Mouse (Mus musculus): ENCODE measurements around the gene Gm11099. TPM values are rescaled to one million over a fixed set of nuclear protein-coding genes. Genes with fewer than 3 reads are reported as not detected.

The Gm11099 gene
- polyA plus RNA-seq, 2 experiments: not detected

DNA sequence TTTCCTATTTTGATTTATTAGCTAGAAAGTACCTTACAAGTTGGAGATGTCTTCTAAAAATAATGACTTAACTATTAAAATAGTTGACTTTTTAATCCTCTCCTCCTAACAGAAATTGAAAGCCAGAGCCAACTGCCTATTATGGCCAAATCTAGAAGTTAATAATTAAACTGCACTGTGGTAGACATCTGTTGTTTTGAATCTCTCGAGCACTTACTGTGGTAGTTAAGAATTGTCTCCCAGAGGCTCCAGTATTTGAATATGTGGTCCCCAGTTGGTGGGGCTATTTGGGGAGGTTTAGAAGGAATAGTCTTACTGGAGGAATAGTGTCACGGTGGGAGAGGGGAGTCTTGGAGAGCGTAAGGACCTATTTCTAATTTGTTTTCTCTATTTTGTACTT is 18.2 kb upstream of the Gm11099 start:
- DNase-seq (ENCODE audit: low spot score): no peak
- no peak for TF ChIP-seq POLR2A (IDR thresholded peaks at IDR 0.05; ENCODE audit: borderline replicate concordance, extremely low read depth, insufficient read depth, insufficient read length)
- Histone ChIP-seq H3K27ac (replicated peaks; ENCODE audit: low read depth, low read length) (no peak overlapping the region), H3K4me3 (replicated peaks; ENCODE audit: low read length) (no peak overlapping the region), H3K27me3 (ENCODE audit: control insufficient read depth, insufficient read depth, low read length) (no peaks in the 10 kb centered on the region), H3K9ac (ENCODE audit: low read depth, low read length, severe bottlenecking) (no peak overlapping the region), H3K4me2 (replicated peaks; ENCODE audit: low read depth, low read length, severe bottlenecking) (no peak overlapping the region), H3K36me3 (ENCODE audit: control insufficient read depth, insufficient read depth, low read length) (no peaks in the 10 kb centered on the region), H3K4me1 (ENCODE audit: control insufficient read depth, insufficient read depth, low read length) (no peaks in the 10 kb centered on the region; the same call in 1 of the 2 replicates), H3K9me3 (ENCODE audit: control insufficient read depth, low read length) (no peaks in the 10 kb centered on the region; the same call in 1 of the 2 replicates)
- ATAC-seq (ENCODE audit: low FRiP score, low read depth): no peak
- 74% methylated on average over 3 of the region's 3 CpGs for WGBS

DNA sequence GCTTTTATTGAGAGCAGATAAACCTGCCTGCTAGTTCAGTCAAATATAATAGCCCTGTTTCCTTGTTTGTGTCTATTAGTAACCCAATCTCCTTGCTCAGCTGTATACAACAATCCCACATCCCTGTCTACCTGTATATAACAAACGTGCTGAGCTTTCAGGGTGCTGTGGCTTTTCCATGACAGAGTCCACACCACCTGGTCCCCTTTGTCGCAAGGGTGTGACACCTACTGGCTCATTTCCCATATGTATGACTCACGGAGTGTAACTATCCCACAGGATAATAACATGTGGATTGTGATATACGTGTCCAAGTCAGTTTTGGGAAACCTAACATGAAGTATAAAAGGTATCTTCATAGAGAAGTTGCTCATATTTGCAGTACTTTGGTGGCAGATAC is 16.8 kb upstream of the Gm11099 start:
- Histone ChIP-seq H3K36me3 (ENCODE audit: control insufficient read depth, insufficient read depth, low read length) (no peaks in the 10 kb centered on the region), H3K9me3 (ENCODE audit: control insufficient read depth, low read length) (no peaks in the 10 kb centered on the region; the same call in 1 of the 2 replicates), H3K4me2 (replicated peaks; ENCODE audit: low read depth, low read length, severe bottlenecking) (no peak overlapping the region), H3K4me1 (ENCODE audit: control insufficient read depth, insufficient read depth, low read length) (no peaks in the 10 kb centered on the region), H3K27ac (replicated peaks; ENCODE audit: low read depth, low read length) (no peak overlapping the region), H3K4me3 (replicated peaks; ENCODE audit: low read length) (no peak overlapping the region), H3K27me3 (ENCODE audit: control insufficient read depth, insufficient read depth, low read length) (no peaks in the 10 kb centered on the region), H3K9ac (ENCODE audit: low read depth, low read length, severe bottlenecking) (no peak overlapping the region)
- ATAC-seq (ENCODE audit: low FRiP score, low read depth) (no peak), DNase-seq (ENCODE audit: low spot score) (no peak)
- WGBS: 81% methylated on average over 4 of the region's 4 CpGs
- TF ChIP-seq POLR2A (IDR thresholded peaks at IDR 0.05; ENCODE audit: borderline replicate concordance, extremely low read depth, insufficient read depth, insufficient read length): no peak

DNA sequence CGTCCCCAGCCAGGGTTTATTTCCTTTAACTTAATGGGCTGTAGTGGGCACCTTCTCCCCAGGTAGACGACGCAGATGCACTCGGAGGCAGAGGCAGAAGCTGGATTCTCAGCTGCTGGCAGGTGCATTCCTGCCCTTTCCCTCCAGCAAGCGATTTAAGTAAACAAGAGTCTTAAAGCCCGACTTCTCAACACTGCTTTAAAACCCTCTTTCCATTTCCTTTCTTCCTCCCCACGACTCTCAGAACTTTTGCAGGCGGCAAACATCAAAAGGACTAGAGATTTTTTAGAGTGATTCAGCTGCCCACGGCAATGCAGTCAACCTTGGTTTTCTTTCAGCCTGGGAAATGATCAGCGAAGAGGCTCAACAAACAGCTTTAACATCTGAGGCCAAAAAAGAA is 14.7 kb upstream of the Gm11099 start:
- no peaks in the 10 kb centered on the region for H3K27me3 ChIP-seq (ENCODE audit: control insufficient read depth, insufficient read depth, low read length)
- no peak overlapping the region for H3K27ac ChIP-seq (replicated peaks; ENCODE audit: low read depth, low read length)
- H3K4me2 ChIP-seq (replicated peaks; ENCODE audit: low read depth, low read length, severe bottlenecking): no peak overlapping the region
- 11% methylated on average over 10 of the region's 10 CpGs for WGBS
- no peak for TF ChIP-seq POLR2A (IDR thresholded peaks at IDR 0.05; ENCODE audit: borderline replicate concordance, extremely low read depth, insufficient read depth, insufficient read length)
- DNase-seq (ENCODE audit: low spot score): no peak
- ATAC-seq (ENCODE audit: low FRiP score, low read depth): no peak
- no peaks in the 10 kb centered on the region; the same call in 1 of the 2 replicates for H3K9me3 ChIP-seq (ENCODE audit: control insufficient read depth, low read length)
- H3K9ac ChIP-seq (ENCODE audit: low read depth, low read length, severe bottlenecking): no peak overlapping the region
- no peaks in the 10 kb centered on the region for H3K36me3 ChIP-seq (ENCODE audit: control insufficient read depth, insufficient read depth, low read length)
- no peak overlapping the region for H3K4me3 ChIP-seq (replicated peaks; ENCODE audit: low read length)
- no peaks in the 10 kb centered on the region for H3K4me1 ChIP-seq (ENCODE audit: control insufficient read depth, insufficient read depth, low read length)

DNA sequence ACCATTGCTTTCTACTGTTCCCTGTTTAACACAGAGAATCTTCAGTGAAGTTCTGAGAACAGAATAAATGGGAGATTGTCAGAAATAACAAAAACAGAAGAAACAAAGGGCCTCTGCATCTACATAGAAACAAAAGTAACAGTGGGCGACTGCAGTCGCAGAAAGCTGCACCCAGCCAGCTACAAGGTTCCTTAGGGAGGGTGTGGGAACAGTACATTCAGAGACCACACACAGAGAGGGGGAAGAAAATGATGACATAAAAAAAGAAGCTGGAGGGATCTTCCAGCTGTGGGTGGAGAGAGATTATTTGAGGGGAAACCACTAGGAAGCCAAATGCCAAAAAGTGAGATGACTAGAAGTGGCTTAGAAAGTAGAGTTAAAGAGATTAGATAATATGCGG is 20.6 kb downstream of the Gm11099 start:
- DNase-seq (ENCODE audit: low spot score): no peak
- H3K9ac ChIP-seq (ENCODE audit: low read depth, low read length, severe bottlenecking): no peak overlapping the region
- H3K27ac ChIP-seq (replicated peaks; ENCODE audit: low read depth, low read length): no peak overlapping the region
- ATAC-seq (ENCODE audit: low FRiP score, low read depth): no peak
- H3K36me3 ChIP-seq (ENCODE audit: control insufficient read depth, insufficient read depth, low read length): no peaks in the 10 kb centered on the region
- H3K27me3 ChIP-seq (ENCODE audit: control insufficient read depth, insufficient read depth, low read length): no peaks in the 10 kb centered on the region
- WGBS: 59% methylated on average over 3 of the region's 3 CpGs
- no peak overlapping the region for H3K4me3 ChIP-seq (replicated peaks; ENCODE audit: low read length)
- H3K9me3 ChIP-seq (ENCODE audit: control insufficient read depth, low read length): no peaks in the 10 kb centered on the region
- H3K4me2 ChIP-seq (replicated peaks; ENCODE audit: low read depth, low read length, severe bottlenecking): no peak overlapping the region
- TF ChIP-seq POLR2A (IDR thresholded peaks at IDR 0.05; ENCODE audit: borderline replicate concordance, extremely low read depth, insufficient read depth, insufficient read length): no peak
- H3K4me1 ChIP-seq (ENCODE audit: control insufficient read depth, insufficient read depth, low read length): no peaks in the 10 kb centered on the region

DNA sequence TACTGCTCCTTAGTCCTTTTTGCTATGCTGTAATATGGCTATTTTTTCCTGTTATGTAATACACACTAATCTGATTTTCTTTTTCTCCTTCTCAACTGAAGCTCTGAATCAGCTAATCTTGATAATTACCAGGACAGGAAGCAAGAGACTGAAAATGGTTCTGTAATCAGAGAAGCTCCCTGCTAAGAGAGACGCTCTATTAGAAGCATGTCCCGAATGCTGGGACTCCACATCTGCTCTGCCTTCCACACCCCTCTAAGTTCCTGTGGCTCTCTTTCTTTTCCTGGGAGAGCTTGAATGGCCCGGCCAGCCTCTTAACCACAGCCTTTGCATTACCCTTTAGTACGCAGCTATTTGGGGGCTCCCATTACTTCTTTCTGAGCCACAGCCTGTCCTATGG is 45.8 kb downstream of the Gm11099 start:
- H3K4me2 ChIP-seq (replicated peaks; ENCODE audit: low read depth, low read length, severe bottlenecking): no peak overlapping the region
- 0 out of 2 replicates have a peak, but pooled peaks cover 3% of the 10 kb centered on the region for H3K4me1 ChIP-seq (ENCODE audit: control insufficient read depth, insufficient read depth, low read length)
- TF ChIP-seq POLR2A (IDR thresholded peaks at IDR 0.05; ENCODE audit: borderline replicate concordance, extremely low read depth, insufficient read depth, insufficient read length): no peak
- H3K4me3 ChIP-seq (replicated peaks; ENCODE audit: low read length): no peak overlapping the region
- H3K27ac ChIP-seq (replicated peaks; ENCODE audit: low read depth, low read length): no peak overlapping the region
- H3K9ac ChIP-seq (ENCODE audit: low read depth, low read length, severe bottlenecking): no peak overlapping the region
- no peak for DNase-seq (ENCODE audit: low spot score)
- H3K27me3 ChIP-seq (ENCODE audit: control insufficient read depth, insufficient read depth, low read length): no peaks in the 10 kb centered on the region
- ATAC-seq (ENCODE audit: low FRiP score, low read depth): no peak
- H3K9me3 ChIP-seq (ENCODE audit: control insufficient read depth, low read length): no peaks in the 10 kb centered on the region
- no peaks in the 10 kb centered on the region for H3K36me3 ChIP-seq (ENCODE audit: control insufficient read depth, insufficient read depth, low read length)
- WGBS: 58% methylated on average over 4 of the region's 4 CpGs
